Mouse (Mus musculus): ENCODE data around the gene Cpm. TPM values are rescaled to one million over a fixed set of nuclear protein-coding genes. Genes with fewer than 3 reads are reported as not detected.
"Not testable (repeated sequence)": the region's sequence is repeated elsewhere in the genome, so short reads cannot be mapped to it uniquely, and the experiment has no call there.

Gene Cpm
- polyA plus RNA-seq, 2 experiments = 3.9 to 9.1 TPM

DNA sequence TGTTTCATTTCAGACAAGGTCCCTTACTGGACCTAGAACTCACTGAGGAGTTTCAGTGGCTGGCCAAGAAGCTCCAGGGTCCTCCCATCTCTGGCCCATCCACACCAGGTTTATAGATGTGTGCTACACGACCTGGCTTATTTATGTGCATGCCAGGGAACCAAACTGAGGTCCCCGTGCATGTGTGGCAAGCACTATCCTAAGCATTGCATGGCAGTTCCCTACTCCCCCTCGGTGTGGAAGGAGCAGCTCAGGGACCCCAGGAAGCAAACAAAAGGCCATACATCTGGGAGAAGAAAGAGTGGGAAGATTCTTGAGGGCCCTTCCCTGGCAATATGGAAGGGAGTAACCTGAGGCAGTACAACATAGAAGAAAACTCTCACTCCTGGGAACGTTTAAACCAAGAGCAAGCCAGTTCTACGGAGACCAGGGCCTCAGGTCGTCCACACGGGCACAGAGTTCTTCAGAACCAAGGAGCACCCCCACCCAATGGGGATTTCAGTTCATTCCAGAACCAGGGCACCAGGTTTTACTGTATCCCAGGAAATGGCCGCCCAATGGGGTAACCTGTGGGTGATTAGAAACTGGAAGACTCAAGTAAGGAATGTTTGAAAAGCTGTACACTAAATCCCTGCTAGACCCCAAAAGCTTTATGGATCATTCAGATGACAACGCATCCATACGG lies 30.9 kb upstream of the Cpm start:
- Histone ChIP-seq H3K4me3 (ENCODE audit: insufficient read depth in 1 of 2, low read depth in 2 of 2, low read length in 2 of 2) (no peak overlapping the region), H3K4me2 (ENCODE audit: low read depth) (no peak overlapping the region), H3K4me1 (replicated peaks; ENCODE audit: control insufficient read depth in 2 of 2, insufficient read depth in 2 of 2, low read length in 1 of 2) (no peaks in the 10 kb centered on the region), H3K36me3 (replicated peaks; ENCODE audit: control insufficient read depth, insufficient read depth, low read depth) (no peaks in the 10 kb centered on the region), H3K27me3 (ENCODE audit: control insufficient read depth, insufficient read depth, low read length) (no peaks in the 10 kb centered on the region), H3K9ac (replicated peaks) (no peak overlapping the region), H3K9me3 (ENCODE audit: control insufficient read depth, low read length) (no peaks in the 10 kb centered on the region), H3K27ac (no peak overlapping the region)
- TF ChIP-seq EP300 (IDR thresholded peaks at IDR 0.05; ENCODE audit: low read depth) = no peak
- TF ChIP-seq CTCF (IDR thresholded peaks at IDR 0.05; ENCODE audit: low read depth) = no peak
- ATAC-seq (ENCODE audit: insufficient read depth) (no peak), DNase-seq (ENCODE audit: low read depth in 3 of 3, low spot score in 3 of 3) (no peak)
- 68% methylated on average over 10 of the region's 10 CpGs for WGBS (ENCODE audit: insufficient replicate concordance)

- H3K4me3 ChIP-seq (ENCODE audit: insufficient read depth in 1 of 2, low read depth in 2 of 2, low read length in 2 of 2); H3K9ac ChIP-seq (replicated peaks); H3K9me3 ChIP-seq (ENCODE audit: control insufficient read depth, low read length); H3K4me2 ChIP-seq (ENCODE audit: low read depth); ATAC-seq (ENCODE audit: insufficient read depth); H3K36me3 ChIP-seq (replicated peaks; ENCODE audit: control insufficient read depth, insufficient read depth, low read depth); H3K27me3 ChIP-seq (ENCODE audit: control insufficient read depth, insufficient read depth, low read length); H3K27ac ChIP-seq; H3K4me1 ChIP-seq (replicated peaks; ENCODE audit: control insufficient read depth in 2 of 2, insufficient read depth in 2 of 2, low read length in 1 of 2): not testable (repeated sequence)
- WGBS (ENCODE audit: insufficient replicate concordance) = 56% methylated on average over 8 of the region's 8 CpGs
- peak in 1 of 3 experiments; percentile 1 for DNase-seq (ENCODE audit: low read depth in 3 of 3, low spot score in 3 of 3)
Measured at GRCm38 (mm10) chr10:117598951-117599572, 30.2 kb upstream of the Cpm start.

GRCm38 (mm10) chr10:117601146-117602035 lies 27.9 kb upstream of the Cpm start:
- ATAC-seq (ENCODE audit: insufficient read depth) (no peak), DNase-seq (ENCODE audit: low read depth in 3 of 3, low spot score in 3 of 3) (no peak)
- H3K36me3 ChIP-seq (replicated peaks; ENCODE audit: control insufficient read depth, insufficient read depth, low read depth) = no peaks in the 10 kb centered on the region
- no peak overlapping the region for H3K9ac ChIP-seq (replicated peaks)
- 52% methylated on average over 8 of the region's 8 CpGs for WGBS (ENCODE audit: insufficient replicate concordance)
- no peaks in the 10 kb centered on the region for H3K4me1 ChIP-seq (replicated peaks; ENCODE audit: control insufficient read depth in 2 of 2, insufficient read depth in 2 of 2, low read length in 1 of 2)
- no peak overlapping the region for H3K4me3 ChIP-seq (ENCODE audit: insufficient read depth in 1 of 2, low read depth in 2 of 2, low read length in 2 of 2)
- H3K27me3 ChIP-seq (ENCODE audit: control insufficient read depth, insufficient read depth, low read length) = no peaks in the 10 kb centered on the region
- no peak overlapping the region for H3K27ac ChIP-seq
- H3K9me3 ChIP-seq (ENCODE audit: control insufficient read depth, low read length) = no peaks in the 10 kb centered on the region
- H3K4me2 ChIP-seq (ENCODE audit: low read depth) = no peak overlapping the region
- no peak for TF ChIP-seq EP300 (IDR thresholded peaks at IDR 0.05; ENCODE audit: low read depth)
- TF ChIP-seq CTCF (IDR thresholded peaks at IDR 0.05; ENCODE audit: low read depth) = no peak

DNA sequence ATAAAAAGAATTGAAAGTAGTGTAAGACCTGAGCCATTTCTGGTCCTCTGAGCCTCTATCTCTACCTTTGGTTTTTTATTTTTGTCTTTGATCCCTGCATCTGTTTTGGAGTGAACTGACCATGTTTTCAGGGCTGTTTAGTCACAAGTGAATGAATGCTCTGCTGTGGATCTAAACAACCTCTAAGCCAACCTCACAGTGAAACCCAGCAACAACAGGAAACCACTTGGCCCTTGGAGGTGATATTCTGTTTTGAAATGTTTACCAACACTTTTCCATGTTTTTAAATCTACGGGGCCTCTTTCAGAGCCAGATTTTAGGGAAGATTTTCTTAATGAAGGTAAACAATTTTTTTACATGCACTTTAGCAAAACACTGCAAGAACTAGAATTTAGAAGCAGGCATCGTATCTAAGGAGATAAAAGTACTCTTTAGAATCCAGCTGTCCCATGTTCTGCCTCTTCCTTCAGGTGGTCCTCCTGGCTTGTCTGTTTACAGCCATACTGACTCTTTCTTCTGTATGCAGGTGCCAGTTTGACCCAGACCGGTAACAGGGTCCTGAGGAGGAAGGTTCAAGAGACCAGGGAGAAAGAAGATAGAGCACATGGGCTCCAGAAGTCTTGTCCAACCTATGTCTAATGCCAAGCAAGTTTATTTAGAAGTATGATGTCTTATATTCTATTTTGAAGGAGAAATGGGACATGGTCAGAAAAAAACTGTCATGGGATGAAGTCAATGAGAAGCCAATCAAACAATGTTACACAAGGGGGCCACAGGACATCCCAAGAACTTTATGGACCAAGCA lies 26.8 kb upstream of the Cpm start:
- 67% methylated on average over 3 of the region's 3 CpGs for WGBS (ENCODE audit: insufficient replicate concordance)

More for the DNA sequence above, 26.8 kb upstream of the Cpm start:
- H3K9me3 ChIP-seq (ENCODE audit: control insufficient read depth, low read length) = no peaks in the 10 kb centered on the region
- H3K4me2 ChIP-seq (ENCODE audit: low read depth) = no peak overlapping the region
- H3K4me3 ChIP-seq (ENCODE audit: insufficient read depth in 1 of 2, low read depth in 2 of 2, low read length in 2 of 2) = no peak overlapping the region
- H3K27me3 ChIP-seq (ENCODE audit: control insufficient read depth, insufficient read depth, low read length) = no peaks in the 10 kb centered on the region
- no peak overlapping the region for H3K27ac ChIP-seq
- no peaks in the 10 kb centered on the region for H3K4me1 ChIP-seq (replicated peaks; ENCODE audit: control insufficient read depth in 2 of 2, insufficient read depth in 2 of 2, low read length in 1 of 2)
- TF ChIP-seq CTCF (IDR thresholded peaks at IDR 0.05; ENCODE audit: low read depth) = no peak
- TF ChIP-seq EP300 (IDR thresholded peaks at IDR 0.05; ENCODE audit: low read depth) = no peak
- ATAC-seq (ENCODE audit: insufficient read depth) (no peak), DNase-seq (ENCODE audit: low read depth in 3 of 3, low spot score in 3 of 3) (no peak)
- H3K36me3 ChIP-seq (replicated peaks; ENCODE audit: control insufficient read depth, insufficient read depth, low read depth) = no peaks in the 10 kb centered on the region
- H3K9ac ChIP-seq (replicated peaks) = no peak overlapping the region

Measured in liver, embryonic 14.5 days (tissue).